Mouse (Mus musculus): ENCODE results near the gene Prf1.
A peak's percentile ranks its signal among the peaks of the same experiment; 100 is the strongest.

Prf1 gene

GRCm38 (mm10) chr10:61290016-61290415 lies 7.6 kb upstream of the Prf1 start:
- no peak for DNase-seq (ENCODE audit: low spot score in 2 of 2)

GRCm38 (mm10) chr10:61290479-61290878 lies 7.2 kb upstream of the Prf1 start:
- DNase-seq (ENCODE audit: low spot score in 2 of 2), result no peak

GRCm38 (mm10) chr10:61294242-61294641 lies 3.4 kb upstream of the Prf1 start:
- DNase-seq (ENCODE audit: low spot score in 2 of 2), result no peak

- DNase-seq (ENCODE audit: low spot score in 2 of 2), result no peak
Observed at GRCm38 (mm10) chr10:61296713-61297445, 754 bp upstream of the Prf1 start.

- no peak for DNase-seq (ENCODE audit: low spot score in 2 of 2)
Observed at GRCm38 (mm10) chr10:61300996-61301395, 3.4 kb downstream of the Prf1 start.

- DNase-seq (ENCODE audit: low spot score in 2 of 2), result no peak
Observed at GRCm38 (mm10) chr10:61304046-61304445, 6.4 kb downstream of the Prf1 start.

- no peak for DNase-seq (ENCODE audit: low spot score in 2 of 2)
Observed at GRCm38 (mm10) chr10:61305928-61306590, 8.4 kb downstream of the Prf1 start.

GRCm38 (mm10) chr10:61308706-61309320 lies 11.2 kb downstream of the Prf1 start:
- no peak for DNase-seq (ENCODE audit: low spot score in 2 of 2)

- no peak for DNase-seq (ENCODE audit: low spot score in 2 of 2)
Observed at GRCm38 (mm10) chr10:61312159-61312558, 14.5 kb downstream of the Prf1 start.

GRCm38 (mm10) chr10:61312754-61313153 lies 15.1 kb downstream of the Prf1 start:
- DNase-seq (ENCODE audit: low spot score in 2 of 2), result no peak

GRCm38 (mm10) chr10:61313750-61314149 lies 16.1 kb downstream of the Prf1 start:
- no peak for DNase-seq (ENCODE audit: low spot score in 2 of 2)

GRCm38 (mm10) chr10:61315324-61315880 lies 17.8 kb downstream of the Prf1 start:
- DNase-seq (ENCODE audit: low spot score in 2 of 2), result no peak

- no peak for DNase-seq (ENCODE audit: low spot score in 2 of 2)
Observed at GRCm38 (mm10) chr10:61318527-61318926, 20.9 kb downstream of the Prf1 start.

- no peak for DNase-seq (ENCODE audit: low spot score in 2 of 2)
Observed at GRCm38 (mm10) chr10:61324717-61325116, 27.1 kb downstream of the Prf1 start.

GRCm38 (mm10) chr10:61325782-61326328 lies 28.2 kb downstream of the Prf1 start:
- DNase-seq (ENCODE audit: low spot score in 2 of 2), result no peak

GRCm38 (mm10) chr10:61327545-61327944 lies 29.9 kb downstream of the Prf1 start:
- no peak for DNase-seq (ENCODE audit: low spot score in 2 of 2)

- no peak for DNase-seq (ENCODE audit: low spot score in 2 of 2)
Observed at GRCm38 (mm10) chr10:61328927-61329326, 31.3 kb downstream of the Prf1 start.

GRCm38 (mm10) chr10:61331046-61331445 lies 33.4 kb downstream of the Prf1 start:
- DNase-seq (ENCODE audit: low spot score in 2 of 2), result peak; percentile 52 to 62

GRCm38 (mm10) chr10:61334545-61334944 lies 36.9 kb downstream of the Prf1 start:
- DNase-seq (ENCODE audit: low spot score in 2 of 2), result no peak

- peak in 1 of 2 experiments; percentile 77 for DNase-seq (ENCODE audit: low spot score in 2 of 2)
Observed at GRCm38 (mm10) chr10:61336137-61336536, 38.5 kb downstream of the Prf1 start.

GRCm38 (mm10) chr10:61336592-61336991 lies 39.0 kb downstream of the Prf1 start:
- no peak for DNase-seq (ENCODE audit: low spot score in 2 of 2)

- DNase-seq (ENCODE audit: low spot score in 2 of 2), result no peak
Observed at GRCm38 (mm10) chr10:61337665-61338064, 40.0 kb downstream of the Prf1 start.
